Mouse (Mus musculus) yolk sac, embryonic 10.5 days (tissue): ENCODE data around the gene Vil1.

Source experiments
- DNase-seq: peaks from one replicate; pipeline ENCODE4 v3.0.0-alpha.2; 2017; ENCODE audit warnings: low spot score

Vil1 gene

DNA sequence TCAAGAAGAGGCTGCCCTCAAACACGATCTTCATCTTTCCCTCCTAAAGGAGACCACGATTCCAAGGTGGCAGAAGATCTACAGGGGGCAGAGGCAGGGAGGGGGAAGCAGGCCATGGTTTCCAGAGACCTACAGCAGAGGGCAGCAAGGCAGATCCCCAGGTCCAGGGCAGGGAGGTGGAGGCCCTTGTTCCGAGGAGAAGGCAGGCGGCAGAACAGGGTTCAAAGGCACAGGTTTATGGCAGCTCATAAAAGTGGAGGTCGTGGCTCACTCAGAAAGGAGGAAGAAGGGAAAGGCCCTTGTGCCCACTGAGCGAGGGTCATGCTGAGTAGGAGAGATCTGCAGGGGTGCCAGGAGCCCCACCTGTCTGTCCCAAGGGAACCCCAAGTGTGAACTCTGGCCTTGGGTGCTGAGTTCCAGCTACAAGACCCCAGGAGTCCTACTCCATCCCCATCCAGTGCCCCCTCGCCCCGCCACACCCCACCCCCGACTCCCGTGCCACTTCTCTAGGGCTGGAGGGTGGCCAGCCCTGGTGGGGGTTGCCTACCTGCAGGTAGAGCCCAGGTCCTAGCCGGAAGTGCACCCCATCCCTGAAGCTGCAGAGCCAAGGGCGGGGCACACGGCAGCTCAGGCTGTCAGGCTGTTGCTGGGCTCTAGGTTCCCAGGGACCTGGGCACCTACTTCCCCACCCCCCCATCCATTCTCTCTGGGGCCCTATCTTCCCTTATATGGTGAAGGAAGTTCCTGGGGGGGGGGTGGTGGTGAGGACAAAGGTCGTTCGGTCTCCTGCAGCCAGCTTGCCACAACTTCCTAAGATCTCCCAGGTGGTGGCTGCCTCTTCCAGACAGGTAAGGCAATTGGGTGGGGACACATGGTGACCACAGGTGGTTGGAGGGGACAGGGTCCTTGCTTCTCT lies at the start of gene Vil1:
Gene Vil1 (plus strand): TSS at position 788 of the 916 bp plus-strand sequence.
- DNase-seq: peak; percentile 80

DNA sequence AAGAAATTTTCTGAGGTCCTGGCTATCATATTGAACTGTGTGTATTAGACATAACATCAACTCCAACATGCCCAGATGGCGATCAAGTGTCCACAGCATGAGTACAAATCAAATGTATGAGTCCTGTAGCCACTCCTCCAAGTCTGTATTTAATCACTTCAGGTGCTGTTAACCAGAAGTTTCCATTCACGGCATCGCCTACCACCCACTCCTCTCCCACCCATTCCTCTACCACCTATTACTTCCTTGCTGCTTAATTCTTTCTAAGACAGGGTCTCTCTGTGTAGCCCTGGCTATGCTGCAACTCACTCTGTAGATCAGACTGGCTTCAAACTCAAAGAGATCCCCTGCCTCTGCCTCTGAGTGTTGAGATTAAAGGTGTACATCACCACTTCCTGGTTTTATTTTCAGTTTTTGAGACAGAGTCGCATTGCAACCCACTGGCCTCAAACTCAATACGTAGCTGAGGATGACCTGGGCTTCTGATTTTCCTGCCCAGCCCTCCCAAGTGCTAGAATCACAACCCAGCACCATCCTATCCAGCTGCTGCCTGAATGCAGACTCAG lies 49.1 kb upstream of the Vil1 start:
- no peak for DNase-seq

DNA sequence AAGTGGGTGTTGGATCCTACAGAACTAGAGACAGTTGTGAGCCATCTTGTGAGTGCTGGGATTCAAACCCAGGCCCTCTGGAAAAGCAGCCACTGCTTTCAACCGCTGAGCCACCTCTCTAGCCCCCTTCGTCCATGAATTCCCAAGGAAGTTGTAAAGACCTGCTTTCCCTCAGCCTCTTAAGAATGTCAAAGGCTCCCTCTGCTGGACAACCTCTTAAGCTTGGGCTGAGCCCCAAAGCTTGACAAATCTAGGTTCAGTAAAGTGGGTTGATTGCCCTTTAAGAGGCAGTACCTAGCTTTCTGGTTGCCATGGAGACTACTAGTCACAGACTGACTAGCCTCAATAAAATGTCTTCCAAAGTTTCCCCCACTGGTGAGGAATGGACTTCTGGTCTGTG lies 47.4 kb upstream of the Vil1 start, which contains the start of gene Catip:
Gene Catip (plus strand): TSS at position 297 of the 400 bp plus-strand sequence.
- peak; percentile 52 for DNase-seq

DNA sequence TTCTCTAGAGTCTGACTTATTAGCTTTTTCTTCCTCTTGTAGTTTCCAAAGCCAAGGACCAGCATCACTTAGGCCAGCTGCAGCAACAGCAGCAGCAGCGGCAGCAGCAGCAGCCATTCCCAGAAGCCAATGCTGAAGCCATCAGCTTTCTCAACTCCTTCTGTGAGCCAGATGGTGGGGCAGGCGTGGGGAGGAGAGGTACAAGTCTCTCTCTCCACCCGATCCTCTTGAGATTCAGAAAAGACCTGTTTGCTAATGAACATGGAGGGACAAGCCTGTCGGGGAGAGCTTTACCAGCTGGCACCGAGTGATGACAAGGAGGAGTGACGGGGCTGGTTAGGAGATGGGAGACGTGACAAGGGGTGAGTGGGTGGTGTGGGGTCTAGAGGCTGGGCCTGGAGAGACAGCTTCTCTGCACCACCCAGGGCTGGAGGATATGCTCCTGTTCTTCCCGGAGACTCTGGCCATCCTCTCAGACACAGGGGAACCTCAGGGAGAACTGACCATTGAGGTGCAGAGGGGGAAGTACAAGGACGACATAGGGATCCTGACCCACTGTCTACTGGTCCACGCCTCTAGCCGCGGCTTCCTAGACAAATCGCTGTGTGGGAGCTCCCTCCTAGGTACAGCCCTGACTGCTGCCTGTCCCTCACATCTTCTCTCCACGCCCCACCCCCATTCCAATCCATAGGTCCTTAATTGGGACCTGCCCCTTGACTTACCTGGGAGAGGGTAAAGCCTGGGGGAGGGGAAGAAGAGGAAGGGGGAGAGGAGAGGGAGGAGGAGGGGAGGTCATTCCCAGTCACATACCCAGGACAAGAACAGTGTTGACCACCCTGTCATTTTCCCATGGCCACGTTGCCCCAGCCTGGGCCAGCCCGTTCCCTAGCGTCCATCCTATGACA lies 46.6 kb upstream of the Vil1 start:
- no peak for DNase-seq

DNA sequence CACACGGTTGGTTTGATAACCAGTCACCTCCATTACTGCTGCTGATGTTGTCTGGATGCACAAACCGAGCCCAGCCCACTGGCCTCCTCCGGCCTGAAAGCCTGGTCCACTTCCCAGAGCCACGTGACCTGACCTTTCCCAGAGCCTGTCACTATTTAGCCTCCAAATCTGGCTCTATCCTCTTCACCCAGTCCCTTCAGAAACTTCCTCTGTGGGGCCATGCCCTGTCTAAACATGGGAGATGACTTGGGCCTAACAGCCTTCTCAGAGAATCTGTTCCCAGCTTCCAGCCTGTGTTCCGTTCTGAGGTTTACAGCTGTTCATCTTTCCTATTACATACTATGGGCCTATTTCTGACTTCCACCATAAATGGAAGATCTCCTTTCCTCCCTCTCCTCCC lies 45.7 kb upstream of the Vil1 start:
- DNase-seq: no peak

DNA sequence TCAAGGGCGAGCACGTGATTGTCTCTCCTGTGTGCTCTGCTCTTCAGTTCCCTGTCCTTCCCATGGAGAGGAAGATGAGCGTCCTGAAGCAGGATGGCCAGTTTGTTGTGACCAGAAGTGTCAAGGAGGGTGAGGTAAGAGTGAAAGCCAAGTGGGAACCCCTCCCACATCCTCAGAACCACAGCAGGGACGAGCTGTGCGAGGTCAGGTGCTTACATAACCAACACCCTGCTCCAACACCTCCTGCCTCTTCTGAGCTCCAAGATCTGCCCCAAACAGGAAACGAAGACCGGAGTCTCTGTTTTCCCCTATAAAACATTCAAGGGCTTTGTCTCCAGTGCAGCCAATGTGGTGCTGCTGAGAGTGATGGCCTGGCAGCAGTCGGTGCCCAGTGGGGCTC lies 44.9 kb upstream of the Vil1 start:
- DNase-seq: no peak

DNA sequence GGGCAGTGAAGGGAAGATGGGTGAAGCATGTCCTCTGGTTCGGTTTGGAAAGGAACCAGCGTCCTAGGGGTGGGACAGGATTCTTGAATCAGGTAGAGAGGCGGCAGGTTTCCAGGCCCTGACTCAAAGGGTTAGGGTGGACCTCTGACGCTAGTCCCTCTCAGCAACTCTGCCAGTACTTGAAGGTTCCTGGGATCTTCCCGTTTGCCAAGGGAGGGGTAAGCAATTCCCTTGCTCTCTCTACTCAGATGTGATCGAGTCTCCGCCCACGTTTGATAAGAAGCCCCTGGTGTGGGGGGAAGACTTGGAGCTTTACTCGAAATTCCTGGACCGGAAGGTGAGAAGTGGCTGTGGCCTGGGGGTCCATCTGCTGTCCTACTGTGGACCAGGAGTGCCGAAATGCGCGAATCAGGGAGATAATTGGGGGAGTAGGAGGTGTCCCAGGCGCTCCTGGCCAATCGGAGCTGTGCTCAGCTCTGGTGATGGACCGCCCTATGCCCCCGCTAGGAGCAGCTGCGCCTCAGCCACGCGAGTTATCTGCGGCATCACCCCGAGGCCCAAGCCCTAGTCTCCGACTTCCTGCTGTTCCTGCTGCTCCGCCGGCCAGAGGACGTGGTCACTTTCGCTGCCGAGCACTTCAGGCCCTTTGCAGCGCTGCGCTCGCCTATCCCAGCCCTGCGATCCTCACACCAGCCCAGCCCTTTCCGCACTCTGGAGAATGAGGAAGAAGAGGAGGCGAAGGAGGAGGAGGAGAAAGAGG lies 41.1 kb upstream of the Vil1 start:
- DNase-seq: peak; percentile 57

DNA sequence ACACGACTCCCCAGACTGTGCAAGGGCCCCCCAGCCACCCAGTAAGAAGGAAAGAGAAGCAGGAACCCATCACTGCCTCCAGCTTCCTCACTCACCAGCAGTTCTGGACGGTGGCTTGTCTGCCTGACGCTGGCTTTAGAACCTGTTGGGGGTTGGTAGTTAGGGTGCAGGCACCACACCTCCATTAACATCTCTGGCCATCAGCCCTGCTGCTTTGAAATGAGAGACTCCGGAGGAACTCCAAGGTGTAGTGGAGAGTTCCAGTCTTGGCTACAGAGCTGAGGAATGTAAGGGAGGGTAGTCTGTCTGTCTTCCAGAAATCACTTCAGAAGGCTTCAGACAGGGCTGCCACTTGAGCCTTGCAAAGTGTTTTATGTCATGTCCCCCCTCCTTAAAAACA lies 39.1 kb upstream of the Vil1 start:
- no peak for DNase-seq

DNA sequence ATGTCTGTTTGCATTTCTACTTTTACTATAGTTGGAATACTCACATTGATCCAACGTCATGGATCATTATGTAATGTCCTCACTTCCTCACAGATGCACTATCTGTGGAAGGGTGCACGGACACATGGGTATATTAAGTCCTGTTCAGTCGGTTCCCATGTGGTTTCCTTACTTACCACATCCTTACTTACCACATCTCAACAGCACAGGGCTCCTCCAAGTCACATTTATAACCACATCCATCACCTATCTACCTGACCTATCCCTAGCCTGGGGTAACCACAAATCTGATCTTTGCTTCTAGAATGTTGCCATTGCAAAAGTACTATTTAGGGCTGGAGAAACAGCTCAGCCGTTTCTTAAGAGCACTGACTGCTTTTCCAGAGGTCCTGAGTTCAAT lies 35.8 kb upstream of the Vil1 start:
- DNase-seq: no peak

DNA sequence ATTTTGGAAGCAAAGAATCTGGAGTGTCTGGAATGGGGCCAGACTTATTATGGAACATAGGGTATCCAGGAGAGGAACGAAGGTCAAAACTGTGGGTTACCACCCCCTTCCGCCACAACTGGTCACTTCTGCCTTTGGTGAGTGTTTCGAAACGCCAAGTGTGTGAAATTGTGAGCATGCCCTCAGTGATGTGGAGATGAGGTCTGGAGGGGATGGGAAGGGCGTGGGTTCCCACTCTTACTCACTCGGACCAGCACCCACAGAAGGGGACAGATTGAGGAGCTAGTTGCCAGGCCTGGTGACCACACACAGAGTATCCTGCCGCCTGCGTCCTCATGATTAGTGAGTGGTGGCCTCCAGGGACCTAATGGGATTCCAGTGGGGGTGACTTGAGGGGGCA lies 34.2 kb upstream of the Vil1 start, which contains the start of gene Slc11a1:
Gene Slc11a1 (plus strand): TSS at position 216 of the 400 bp plus-strand sequence.
- DNase-seq: no peak

DNA sequence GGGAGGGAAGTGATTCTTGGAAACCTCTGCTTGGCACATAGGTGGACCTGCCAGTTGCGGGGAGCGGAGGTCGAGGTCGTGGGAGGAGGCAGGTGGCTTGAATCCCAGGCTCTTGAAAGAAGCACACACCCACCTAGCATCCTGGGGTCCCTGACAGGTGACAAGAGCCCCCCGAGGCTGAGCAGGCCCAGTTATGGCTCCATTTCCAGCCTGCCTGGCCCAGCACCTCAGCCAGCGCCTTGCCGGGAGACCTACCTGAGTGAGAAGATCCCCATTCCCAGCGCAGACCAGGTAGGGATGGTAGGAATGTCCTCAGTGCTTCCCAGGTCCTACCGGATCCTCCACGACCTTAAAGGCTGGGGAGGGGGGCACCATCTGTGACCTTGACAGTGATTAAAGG lies 33.6 kb upstream of the Vil1 start:
- DNase-seq: no peak

DNA sequence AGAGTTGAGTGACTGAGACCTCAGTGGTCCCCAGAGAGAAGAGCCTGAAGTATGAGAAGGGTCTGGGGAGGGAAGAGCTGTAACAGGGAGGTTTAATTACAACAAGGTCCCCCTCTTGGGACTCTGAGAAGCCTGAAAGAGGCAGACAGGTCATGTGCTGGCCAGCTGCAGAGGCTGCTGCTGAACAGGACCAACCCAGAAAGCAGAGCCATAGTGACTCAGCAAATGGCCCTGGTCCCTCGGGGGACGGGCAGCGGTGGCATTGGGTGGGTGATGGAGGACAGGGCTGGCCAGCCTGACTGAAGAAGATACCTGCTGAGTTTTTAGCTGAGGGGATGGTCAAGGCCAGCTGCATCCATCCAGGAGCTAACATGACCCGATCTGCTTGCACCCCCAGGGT lies 32.8 kb upstream of the Vil1 start:
- no peak for DNase-seq

DNA sequence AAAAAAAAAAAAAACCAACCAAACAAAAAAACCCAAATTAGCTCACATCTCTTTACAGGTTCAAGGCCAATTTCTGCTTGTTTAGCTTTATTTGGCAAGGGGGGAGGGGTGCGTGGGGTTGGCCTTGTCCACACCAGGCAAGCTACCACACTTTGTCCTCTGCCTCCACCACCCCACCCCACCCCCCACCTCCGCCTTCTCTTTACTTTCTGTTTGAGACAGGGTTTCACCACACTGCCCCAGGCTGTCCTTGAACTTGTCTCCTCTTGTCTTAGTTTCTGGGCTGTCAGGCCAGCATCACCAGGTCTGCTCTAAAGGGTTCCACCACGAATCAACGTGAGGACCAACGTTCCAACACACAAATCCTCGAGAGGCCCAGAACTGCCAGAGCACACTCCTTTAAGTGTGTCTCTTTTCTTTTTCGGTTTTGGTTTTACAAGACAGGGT lies 30.1 kb upstream of the Vil1 start:
- DNase-seq: no peak

DNA sequence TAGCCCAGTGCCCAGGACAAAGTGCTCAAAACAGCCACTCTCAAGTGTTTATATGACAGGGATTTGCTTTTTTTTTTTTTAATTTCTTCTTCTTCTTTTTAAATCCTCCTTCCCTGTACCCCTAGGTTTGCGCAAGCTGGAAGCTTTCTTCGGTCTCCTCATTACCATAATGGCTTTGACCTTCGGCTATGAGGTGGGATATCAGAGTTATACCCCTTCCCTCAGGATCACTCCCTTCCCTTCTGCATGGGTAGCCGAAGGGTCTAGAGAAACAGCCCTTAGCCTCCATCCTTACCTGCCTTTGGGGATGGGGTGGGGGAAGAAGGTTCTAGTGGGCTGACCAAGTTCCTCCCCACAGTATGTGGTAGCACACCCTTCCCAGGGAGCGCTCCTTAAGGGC lies 28.7 kb upstream of the Vil1 start:
- no peak for DNase-seq

DNA sequence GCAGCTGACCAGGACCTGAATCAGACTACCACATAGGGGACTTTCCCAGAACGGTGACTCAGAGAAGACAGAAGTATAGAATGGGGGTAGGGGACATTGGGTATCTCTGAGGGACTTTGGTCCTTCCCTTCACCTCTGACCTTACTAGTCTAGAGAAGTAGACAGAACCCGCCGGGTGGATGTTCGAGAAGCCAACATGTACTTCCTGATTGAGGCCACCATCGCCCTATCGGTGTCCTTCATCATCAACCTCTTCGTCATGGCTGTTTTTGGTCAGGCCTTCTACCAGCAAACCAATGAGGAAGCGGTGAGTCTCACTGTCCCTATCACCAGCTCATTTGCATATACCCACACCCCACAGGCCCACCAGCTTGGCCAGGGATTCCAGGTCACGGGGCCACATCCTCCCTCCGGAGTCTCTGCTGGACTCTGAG lies 27.6 kb upstream of the Vil1 start:
- DNase-seq: no peak

DNA sequence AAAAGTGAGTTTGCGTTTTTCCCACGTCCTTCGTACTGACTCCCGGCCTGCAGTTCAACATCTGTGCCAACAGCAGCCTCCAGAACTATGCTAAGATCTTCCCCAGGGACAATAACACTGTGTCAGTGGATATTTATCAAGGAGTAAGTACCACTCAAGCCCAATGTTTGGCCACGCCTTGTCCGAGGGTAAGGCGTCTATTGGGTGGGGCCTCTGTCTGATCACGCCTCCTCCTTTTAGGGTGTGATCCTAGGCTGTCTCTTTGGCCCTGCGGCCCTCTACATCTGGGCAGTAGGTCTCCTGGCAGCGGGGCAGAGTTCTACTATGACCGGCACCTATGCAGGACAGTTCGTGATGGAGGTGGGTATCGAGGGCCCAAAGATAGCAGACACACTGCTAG lies 25.8 kb upstream of the Vil1 start:
- DNase-seq: no peak

DNA sequence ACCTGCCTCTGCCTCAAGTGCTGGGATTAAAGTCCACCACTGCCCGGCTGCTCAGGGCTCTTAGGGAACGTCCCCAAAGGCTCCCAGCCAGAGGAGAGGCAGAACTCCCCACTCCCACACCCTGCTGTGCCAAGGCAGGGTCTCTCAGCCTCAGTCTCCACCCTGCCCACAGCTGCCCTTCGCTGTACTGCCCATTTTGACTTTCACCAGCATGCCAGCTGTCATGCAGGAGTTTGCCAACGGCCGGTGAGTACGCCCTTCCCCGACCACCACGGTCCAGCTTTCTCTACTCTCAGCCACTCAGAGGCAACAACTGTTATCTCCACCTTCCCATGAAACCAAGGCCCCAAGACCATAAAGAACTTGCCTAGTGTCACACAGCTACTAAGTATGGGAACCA lies 24.7 kb upstream of the Vil1 start:
- no peak for DNase-seq

DNA sequence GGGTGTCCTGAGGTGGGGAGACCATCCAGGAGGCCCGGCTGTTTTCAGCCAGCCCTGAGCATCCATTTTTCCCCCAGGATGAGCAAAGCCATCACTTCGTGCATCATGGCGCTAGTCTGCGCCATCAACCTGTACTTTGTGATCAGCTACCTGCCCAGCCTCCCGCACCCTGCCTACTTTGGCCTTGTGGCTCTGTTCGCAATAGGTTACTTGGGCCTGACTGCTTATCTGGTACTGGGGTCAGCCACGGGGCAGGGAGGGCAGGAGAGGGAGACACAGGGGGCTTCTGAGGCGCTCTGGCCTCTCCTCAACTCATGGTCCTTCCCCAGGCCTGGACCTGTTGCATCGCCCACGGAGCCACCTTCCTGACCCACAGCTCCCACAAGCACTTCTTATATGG lies 24.1 kb upstream of the Vil1 start:
- DNase-seq: no peak

DNA sequence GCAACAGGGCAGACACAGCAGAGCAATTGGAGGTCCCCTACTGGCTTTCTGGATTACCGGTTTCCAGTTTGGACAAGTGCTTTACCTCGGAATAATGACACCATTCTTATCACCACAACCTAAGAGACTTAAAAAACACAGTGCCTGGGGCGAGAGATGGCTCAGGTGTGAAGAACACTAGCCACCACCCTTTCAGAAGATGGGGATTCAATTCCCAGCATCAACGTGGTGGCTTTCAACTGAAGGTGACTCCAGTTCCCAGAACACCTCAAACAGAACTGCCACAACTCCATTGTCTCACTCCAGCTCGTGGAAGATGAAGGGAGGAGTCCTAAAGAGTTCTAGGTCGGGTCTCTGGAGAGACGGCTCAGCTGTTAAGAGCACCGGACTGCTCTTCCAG lies 23.6 kb upstream of the Vil1 start:
- DNase-seq: no peak

DNA sequence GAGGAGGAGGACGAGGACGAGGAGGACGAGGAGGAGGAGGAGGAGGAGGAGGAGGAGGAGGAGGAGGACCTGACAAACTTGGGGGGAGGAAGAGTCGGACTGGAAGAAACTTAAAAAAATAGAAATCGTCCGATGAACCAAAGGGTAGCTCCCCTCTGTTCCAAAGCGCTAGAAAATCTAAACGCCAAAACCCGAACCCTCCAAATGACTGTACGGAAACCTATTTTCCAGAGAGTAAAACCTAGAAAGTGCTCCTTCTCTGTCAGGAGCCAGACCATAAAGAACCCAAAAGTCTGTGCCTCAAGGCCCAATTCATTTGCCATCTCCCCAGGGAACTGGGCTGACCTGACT lies 22.8 kb upstream of the Vil1 start:
- DNase-seq: no peak

DNA sequence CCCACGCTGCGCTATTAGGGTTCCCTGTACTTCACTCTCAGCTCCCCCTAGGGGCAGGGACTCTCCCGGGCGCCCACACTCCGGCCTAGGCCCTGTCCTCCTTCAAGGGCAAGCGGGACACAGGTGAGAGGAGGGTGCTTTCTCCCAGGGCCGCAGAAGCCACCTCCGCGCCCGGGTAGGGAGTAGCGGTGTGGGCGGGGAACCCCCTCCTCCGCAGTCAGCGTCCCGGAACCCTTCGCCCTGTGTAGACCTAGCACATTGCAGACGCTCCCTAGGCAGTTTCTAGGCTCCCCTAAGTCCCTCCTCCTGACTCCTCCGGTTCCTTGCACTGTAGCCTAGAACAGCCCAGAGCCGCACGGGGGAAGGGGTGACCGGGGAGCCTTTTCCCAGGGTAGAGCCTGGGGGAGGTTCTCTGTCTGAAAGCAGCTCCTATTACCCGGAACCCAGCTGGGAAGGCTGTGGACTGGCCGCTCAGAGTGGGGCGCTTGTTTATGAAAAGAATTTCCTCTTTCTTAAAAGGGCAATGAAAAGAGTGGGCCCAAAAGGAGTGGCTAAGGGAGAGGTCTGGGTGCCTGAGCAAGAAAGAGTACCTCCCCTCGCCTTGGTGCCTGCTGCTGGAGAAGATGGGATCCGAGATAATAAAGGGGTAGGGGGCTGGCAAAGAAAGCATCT lies 22.3 kb upstream of the Vil1 start:
- DNase-seq: peak; percentile 98
